Mouse (Mus musculus): ENCODE measurements at regions not wholly inside any gene's neighbourhood (a gene's known extent, or its start where the extent isn't known, plus 50 kb on each side); places are given as distances from the start of the nearest gene placed in this dataset.
A peak's percentile ranks its signal among the peaks of the same experiment; 100 is the strongest.

- no peak for DNase-seq (ENCODE audit: low spot score in 2 of 2)
Observed at GRCm38 (mm10) chr13:107495161-107495732, 473.3 kb upstream of the Kif2a start.

GRCm38 (mm10) chr13:107493765-107494164, 471.8 kb upstream of the Kif2a start:
- peak; percentile 24 to 79 for DNase-seq (ENCODE audit: low spot score in 2 of 2)

DNA sequence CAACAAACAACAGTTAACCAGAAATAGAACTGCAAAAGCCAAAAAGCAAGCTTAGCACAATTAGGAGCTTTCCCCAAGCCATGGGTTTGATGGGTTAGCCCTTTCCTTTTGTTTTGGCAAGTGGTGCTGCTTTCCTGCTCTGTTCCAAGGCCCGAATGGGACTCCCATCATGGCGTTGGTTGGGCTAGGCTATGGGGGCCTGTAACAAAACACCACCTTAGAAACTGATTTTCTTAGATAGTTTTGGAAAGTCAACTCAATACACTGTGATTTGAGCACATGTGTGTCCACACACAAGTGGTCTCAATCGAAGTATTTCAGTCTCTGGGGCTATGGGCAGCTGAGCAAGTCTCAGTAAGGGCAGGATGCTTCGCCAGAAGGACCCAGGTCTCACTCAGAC, 470.5 kb upstream of the Kif2a start:
- no peak for DNase-seq (ENCODE audit: low spot score in 2 of 2)

GRCm38 (mm10) chr13:107491423-107491822, 469.5 kb upstream of the Kif2a start:
- no peak for DNase-seq (ENCODE audit: low spot score in 2 of 2)

DNA sequence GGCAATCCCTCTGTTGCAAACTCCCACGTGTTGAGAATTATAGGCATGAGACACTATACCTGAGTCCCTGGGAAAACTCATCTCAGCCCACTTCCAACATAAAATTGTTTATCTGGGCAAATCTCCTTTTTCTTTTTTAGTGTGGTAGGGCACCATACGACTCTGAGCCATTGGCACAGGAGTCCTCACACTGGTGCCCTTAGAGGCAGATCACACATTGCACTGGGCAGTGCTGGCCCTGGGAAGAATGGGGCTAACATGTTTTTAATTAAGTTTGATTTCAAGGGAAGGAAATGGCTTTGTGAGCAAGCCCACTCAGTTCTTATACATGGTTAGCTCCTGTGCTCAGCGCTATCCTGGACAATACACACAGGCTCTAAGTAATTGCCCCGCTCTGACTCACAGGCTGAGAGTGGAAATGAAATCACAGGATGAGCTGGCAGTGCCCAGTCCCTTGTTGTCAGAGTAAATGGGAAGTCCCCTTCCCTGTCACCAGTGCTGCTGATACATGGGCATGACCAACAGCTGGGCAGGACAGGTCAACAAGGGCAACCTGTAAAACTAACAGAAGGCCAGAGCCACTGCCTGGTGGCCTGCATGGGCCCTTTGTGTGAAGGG, 463.6 kb upstream of the Kif2a start:
- DNase-seq (ENCODE audit: low spot score in 2 of 2) = no peak

DNA sequence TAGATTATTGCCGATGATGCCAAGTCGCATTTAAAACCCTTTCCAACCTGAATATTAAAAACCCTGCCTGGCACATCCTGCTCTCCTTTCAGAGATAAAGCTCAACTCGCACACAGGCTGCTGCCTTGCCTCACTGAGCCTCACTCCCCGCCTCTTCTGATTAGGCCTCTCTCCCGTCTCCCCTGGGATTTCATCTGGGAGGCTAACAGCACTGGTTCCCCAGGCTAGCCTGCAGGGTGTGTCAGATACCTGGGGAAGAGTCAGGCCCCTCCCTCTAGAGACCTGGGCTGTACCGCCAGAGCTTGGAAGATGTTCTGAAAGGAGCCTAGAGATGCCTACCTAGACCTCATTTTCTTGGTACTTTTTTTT, 462.7 kb upstream of the Kif2a start:
- no peak for DNase-seq (ENCODE audit: low spot score in 2 of 2)

DNA sequence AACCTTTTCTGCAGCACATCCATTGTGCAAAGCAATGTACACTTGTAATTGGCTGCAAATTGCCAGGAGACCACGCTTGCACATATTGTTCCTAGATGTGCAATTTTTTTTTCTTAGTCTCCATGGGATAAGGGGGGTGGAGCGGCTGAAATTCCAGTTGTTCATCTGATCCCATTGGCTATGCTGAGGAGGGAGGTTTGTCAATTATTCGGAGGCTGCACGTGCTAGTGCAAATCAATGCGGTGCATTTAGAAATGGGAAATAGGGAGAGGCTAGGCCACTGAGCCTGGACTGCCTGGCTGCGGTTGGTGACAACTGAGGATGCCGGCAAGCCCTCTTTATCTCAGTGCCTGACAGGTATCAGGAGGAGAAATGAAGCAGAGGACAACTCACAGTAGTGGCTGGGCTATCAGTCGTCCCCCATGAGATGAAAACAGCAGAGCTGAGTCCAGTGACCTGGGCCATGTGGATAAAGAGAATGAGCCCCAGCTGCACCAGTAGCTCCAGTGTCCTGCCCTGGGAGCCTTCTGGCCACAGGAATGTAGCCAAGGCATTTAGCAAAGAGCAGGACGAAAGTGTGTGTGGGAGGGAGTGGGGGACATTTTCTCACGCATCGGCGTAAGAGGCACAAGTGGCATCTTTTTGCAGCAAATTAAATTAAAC, 462.2 kb upstream of the Kif2a start:
- DNase-seq (ENCODE audit: low spot score in 2 of 2) = no peak

DNA sequence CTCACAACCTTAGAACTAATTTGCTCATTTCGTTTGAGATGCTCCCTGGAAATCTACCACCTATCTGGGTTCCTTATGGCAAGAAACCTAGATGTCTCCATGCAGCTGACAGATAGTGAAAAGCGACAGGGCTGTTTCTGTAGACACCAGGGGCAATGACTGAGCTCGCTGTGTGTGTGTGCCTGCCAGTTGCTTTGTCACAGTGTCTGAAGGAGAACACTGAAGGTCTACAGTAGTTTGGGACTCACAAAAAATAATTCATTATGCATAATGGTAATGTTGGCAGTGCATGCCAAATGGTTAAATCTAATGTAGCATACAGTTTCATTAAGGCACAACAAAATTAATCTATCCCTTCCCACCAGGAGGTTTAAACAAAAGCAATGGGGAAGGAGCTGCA, 453.2 kb upstream of the Kif2a start:
- DNase-seq (ENCODE audit: low spot score in 2 of 2) = no peak

- DNase-seq (ENCODE audit: low spot score in 2 of 2) = no peak
Observed at GRCm38 (mm10) chr13:107469491-107470276, 447.8 kb upstream of the Kif2a start.

GRCm38 (mm10) chr13:107462791-107463190, 440.9 kb upstream of the Kif2a start:
- no peak for DNase-seq (ENCODE audit: low spot score in 2 of 2)

- peak; percentile 17 to 44 for DNase-seq (ENCODE audit: low spot score in 2 of 2)
Observed at GRCm38 (mm10) chr13:107461048-107461912, 439.4 kb upstream of the Kif2a start.

- no peak for DNase-seq (ENCODE audit: low spot score in 2 of 2)
Observed at GRCm38 (mm10) chr13:107458730-107459129, 436.8 kb upstream of the Kif2a start.

DNA sequence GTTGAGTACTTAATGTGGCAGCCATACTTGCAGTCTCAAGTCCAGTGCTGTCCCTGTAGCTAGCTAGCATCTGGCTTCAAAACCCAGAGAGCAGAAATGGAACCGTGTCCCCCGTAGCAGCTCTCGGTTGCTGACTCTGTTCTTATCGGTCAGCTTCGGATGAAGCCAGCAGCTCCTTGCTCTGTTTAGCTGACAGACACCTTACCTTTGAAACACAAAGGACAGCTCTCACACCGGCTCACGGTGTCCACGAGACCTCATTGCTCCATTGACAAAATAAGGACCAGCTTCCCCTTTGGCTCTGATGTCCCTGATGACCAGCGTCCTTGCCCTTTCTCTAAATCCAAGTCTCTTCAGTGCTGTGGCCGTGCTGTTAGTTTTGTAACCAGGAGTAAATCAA, 435.3 kb upstream of the Kif2a start:
- DNase-seq (ENCODE audit: low spot score in 2 of 2) = no peak

DNA sequence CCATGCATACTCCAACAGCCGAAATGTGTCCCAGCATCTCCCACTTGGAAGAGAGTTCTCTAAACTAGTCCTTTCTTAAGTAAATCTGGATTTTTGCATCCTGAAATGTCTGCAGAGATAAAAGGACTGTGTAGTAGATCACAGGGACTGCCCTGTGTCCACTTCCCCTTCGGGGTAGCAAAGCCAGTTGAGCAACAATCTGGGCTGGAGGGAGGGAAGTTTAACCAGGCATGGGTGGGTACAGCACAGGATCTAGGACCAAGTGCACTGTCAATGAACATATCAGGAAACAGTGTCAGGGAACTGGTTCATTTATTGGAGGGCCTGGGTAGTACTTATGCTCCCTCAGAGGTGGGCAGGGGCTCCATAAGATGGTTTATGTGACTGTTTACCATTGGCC, 434.5 kb upstream of the Kif2a start:
- no peak for DNase-seq (ENCODE audit: low spot score in 2 of 2)

DNA sequence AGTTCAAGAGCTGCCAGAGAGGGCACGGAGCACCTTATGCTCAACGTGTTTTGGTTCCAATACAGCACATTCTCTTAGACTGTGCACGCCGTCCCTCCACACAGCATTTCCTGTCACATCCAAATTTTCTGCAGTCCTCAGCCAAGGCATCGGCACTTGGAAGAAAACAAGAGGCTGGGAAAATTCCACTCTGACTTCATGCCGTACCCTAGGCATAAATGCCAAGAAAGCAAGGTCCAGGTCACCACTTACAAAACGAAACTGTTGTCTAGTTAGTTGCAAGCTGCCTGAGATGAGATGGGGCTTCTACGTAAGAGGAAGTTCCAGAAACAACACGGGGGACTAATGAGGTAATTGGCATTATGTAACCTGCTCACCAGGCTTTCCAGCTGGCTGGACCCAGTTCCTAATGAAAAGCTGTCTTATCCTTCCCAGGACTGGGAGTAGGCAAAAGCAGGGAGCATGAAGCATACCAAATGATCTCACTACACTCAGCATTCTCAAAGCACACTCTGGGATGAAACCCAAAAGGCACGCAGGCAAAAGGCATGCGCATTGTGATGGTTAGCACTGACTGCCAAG, 427.8 kb upstream of the Kif2a start:
- DNase-seq (ENCODE audit: low spot score in 2 of 2) = peak; percentile 36 to 72

- no peak for DNase-seq (ENCODE audit: low spot score in 2 of 2)
Observed at GRCm38 (mm10) chr13:107447813-107448212, 425.9 kb upstream of the Kif2a start.

GRCm38 (mm10) chr13:107419363-107420155, 397.6 kb upstream of the Kif2a start:
- DNase-seq (ENCODE audit: low spot score in 2 of 2) = no peak

DNA sequence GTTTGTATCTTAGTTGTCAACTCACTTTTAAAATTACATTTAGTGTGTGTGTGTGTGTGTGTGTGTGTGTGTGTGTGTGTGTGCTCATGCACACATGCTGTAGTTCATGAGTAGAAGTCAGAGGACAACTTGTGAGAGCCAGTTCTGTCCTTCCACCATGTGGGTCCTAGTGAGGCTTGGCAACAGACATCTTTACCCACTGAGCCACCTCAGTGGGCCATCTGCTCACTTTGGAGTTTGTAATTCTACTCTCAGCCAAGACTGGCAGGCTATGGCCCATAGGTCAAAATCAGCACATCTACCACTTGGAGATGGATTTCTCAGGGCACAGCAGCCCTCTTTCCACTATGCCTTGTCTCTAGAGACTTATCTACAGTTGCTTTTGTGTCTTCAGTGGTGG, 388.3 kb upstream of the Kif2a start:
- no peak for DNase-seq (ENCODE audit: low spot score in 2 of 2)

DNA sequence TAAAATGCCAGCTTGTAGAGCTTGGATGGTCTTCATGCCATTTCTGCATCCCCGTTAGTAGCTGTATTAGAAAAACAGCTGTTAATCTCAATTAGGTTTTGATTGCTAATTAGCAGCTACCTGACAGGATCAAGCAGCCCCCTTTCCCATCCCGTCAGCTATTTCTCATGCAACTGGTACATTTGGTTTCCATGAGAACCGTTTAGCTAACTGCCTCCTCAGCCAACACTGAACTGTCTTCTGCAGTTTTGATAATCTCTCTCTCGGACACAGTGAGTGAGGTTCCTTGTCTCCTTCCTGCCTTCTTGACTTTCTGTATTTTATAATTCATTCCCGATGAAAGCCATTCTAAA, 385.7 kb upstream of the Kif2a start:
- DNase-seq (ENCODE audit: low spot score in 2 of 2) = no peak

- DNase-seq (ENCODE audit: low spot score in 2 of 2) = peak; percentile 32 to 52
Observed at GRCm38 (mm10) chr13:107406977-107407673, 385.2 kb upstream of the Kif2a start.
